Mouse (Mus musculus) layer of hippocampus, adult 11-12 months (tissue): ENCODE measurements around the gene Gm15023.
"Not testable (repeated sequence)": the region's sequence is repeated elsewhere in the genome, so short reads cannot be mapped to it uniquely, and the experiment has no call there.

Experiments used
- DNase-seq: peaks from one replicate; pipeline ENCODE4 v3.0.0; 2022; ENCODE audit warnings: low spot score

Gm15023 gene

GRCm38 (mm10) chrX:135177532-135177931 lies at the start of gene Gm15023:
Gm15023 (minus strand) TSS chrX:135177632.
- not testable (repeated sequence) for DNase-seq

GRCm38 (mm10) chrX:135210436-135211221 lies 33.2 kb upstream of the Gm15023 start, which contains the start of gene Tceal6:
Tceal6 (minus strand) TSS chrX:135210687.
- DNase-seq, result peak; percentile 34

DNA sequence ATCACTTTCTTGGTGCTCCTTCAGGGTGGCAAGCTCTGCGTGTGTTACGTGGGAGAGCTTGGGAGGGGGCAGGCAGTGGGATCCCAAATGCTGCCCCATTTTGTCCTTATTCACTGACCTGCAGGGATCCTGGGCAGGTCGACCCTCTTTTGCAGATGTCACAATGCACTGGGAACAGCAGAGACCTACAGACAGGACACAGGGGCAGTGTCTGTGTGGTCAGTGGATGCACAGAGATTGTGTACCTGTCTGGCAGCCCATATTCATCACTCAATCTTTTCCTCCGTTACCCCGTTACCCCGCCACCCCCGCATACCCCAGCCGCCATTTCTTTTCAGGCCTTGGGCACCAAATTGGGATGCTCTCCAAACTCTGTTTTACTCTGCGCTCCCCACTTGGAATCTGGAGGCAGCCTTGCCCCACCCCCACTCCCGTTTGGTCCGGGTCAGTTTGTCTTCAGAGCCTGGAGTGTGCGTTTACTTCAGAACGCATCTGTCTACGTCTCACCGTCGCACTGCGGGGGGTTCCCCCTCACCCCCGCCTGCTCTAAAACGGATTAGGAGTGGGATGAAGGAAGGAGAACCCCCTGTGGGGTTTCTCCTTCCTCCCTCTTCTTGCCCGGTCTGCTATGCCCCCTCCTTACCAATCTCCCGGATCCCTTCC lies 32.5 kb upstream of the Gm15023 start:
- DNase-seq, result peak; percentile 5

GRCm38 (mm10) chrX:135189924-135190323 lies 12.5 kb upstream of the Gm15023 start:
- not testable (repeated sequence) for DNase-seq

DNA sequence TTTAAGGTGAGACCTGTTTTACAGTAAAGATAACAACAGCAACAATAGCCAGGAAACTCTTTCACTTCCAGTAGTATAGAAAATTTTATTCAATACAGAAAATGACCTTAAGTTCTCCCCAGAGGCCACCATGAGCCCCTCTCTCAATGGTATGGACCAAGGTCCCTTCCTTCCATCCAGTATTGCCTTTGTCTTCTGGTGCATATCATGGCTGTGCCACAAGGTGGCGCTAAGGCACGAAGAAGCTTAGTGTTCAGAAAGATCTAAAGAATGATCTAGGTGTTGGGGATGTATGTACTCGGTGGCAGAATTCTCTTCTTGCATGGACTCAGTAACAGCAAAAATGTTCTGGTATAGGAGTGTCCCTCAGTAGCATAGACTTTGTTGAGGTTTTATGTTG lies 11.2 kb upstream of the Gm15023 start:
- DNase-seq, result not testable (repeated sequence)
